Comparison of ENCODE assay signal across 9 mouse cellular contexts in the genomic region with DNA sequence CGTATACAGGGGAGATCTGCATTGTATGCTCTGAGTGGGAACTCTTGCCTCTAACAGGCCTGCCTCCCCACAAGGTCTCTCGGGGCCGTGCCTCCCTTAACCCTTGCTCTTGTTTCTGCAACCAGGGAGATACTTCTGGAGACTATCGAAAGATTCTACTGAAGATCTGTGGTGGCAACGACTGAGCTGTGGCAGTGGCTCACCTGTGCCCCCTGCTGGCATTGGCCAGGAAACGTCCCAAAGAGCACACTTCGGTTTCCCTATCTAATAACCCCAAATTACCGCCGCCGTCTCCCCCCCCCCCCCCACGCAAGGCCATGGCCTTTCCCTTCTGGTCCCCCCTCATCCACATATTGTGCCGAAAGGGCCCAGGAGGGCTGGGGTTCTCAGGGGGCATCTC. TPM values are rescaled to one million over a fixed set of nuclear protein-coding genes. Genes with fewer than 3 reads are reported as not detected.
"Had no signal": no experiment of that assay in that cellular context is flagged by ENCODE, and none has a peak within 500 bp of the region (broad histone marks: within the 10 kb centered on the region; RNA-seq: fewer than 3 reads in every experiment).

No protein-coding gene starts in this region.

RNA-seq across cellular contexts. Expression of a gene that starts 17.0 kb away (rescaled TPM):
- total RNA-seq: neutrophil, adult 5-6 weeks had no signal
- polyA plus RNA-seq: neural tube, embryonic 14.5 days; neural tube, embryonic 15.5 days; small intestine, adult 2 months; stomach, embryonic 16.5 days; thymus, adult 2 months; thymus, postnatal 0 days had no signal

RNA-seq across cellular contexts. Expression of a gene that starts 52.2 kb away (rescaled TPM):
- total RNA-seq: neutrophil, adult 5-6 weeks had no signal
- polyA plus RNA-seq: neural tube, embryonic 14.5 days; neural tube, embryonic 15.5 days; small intestine, adult 2 months; spleen, adult 2 months; stomach, embryonic 16.5 days; thymus, adult 2 months; thymus, postnatal 0 days; urinary bladder, adult 2 months had no signal
